Mouse (Mus musculus): ENCODE results near the gene Prlh.

Gene Prlh
- long read RNA-seq, experiment 1, result 0 reads
- long read RNA-seq, experiment 2, result 0 reads

- intact Hi-C loops (cut with DNase I), result no loop called here
Observed at GRCm38 (mm10) chr1:90952808-90953207, at the start of gene Prlh. TSS of gene Prlh (plus strand) at chr1:90953108.

- intact Hi-C loops (cut with DNase I), result no loop called here
Observed at GRCm38 (mm10) chr1:90903211-90903945, 49.5 kb upstream of the Prlh start.

- intact Hi-C loops (cut with DNase I), result no loop called here
Observed at GRCm38 (mm10) chr1:90903971-90904458, 48.9 kb upstream of the Prlh start.

GRCm38 (mm10) chr1:90904729-90905404, 48.0 kb upstream of the Prlh start:
- intact Hi-C loops (cut with DNase I), result loop anchor here (5.0 kb wide), 1 partner anchor 52 kb away; no protein-coding TSS in a partner anchor

GRCm38 (mm10) chr1:90906357-90906756, 46.6 kb upstream of the Prlh start:
- intact Hi-C loops (cut with DNase I), result loop anchor here (5.0 kb wide), 1 partner anchor 51 kb away; no protein-coding TSS in a partner anchor

- intact Hi-C loops (cut with DNase I), result loop anchor here (5.0 kb wide), 1 partner anchor 48 kb away; no protein-coding TSS in a partner anchor
Observed at GRCm38 (mm10) chr1:90909161-90909560, 43.7 kb upstream of the Prlh start.

- intact Hi-C loops (cut with DNase I), result loop anchor here (5.0 kb wide), 1 partner anchor 48 kb away; no protein-coding TSS in a partner anchor
Observed at GRCm38 (mm10) chr1:90909631-90910152, 43.2 kb upstream of the Prlh start.

- intact Hi-C loops (cut with DNase I), result no loop called here
Observed at GRCm38 (mm10) chr1:90913231-90913630, 39.7 kb upstream of the Prlh start.

- intact Hi-C loops (cut with DNase I), result no loop called here
Observed at GRCm38 (mm10) chr1:90914948-90915569, 37.8 kb upstream of the Prlh start, which contains the start of gene Mlph. TSS of gene Mlph (plus strand) at chr1:90915085.

GRCm38 (mm10) chr1:90917509-90917908, 35.4 kb upstream of the Prlh start:
- intact Hi-C loops (cut with DNase I), result no loop called here

- intact Hi-C loops (cut with DNase I), result no loop called here
Observed at GRCm38 (mm10) chr1:90921687-90922086, 31.2 kb upstream of the Prlh start.

- intact Hi-C loops (cut with DNase I), result no loop called here
Observed at GRCm38 (mm10) chr1:90926030-90926429, 26.9 kb upstream of the Prlh start.

- intact Hi-C loops (cut with DNase I), result no loop called here
Observed at GRCm38 (mm10) chr1:90927308-90927707, 25.6 kb upstream of the Prlh start.

GRCm38 (mm10) chr1:90927929-90928574, 24.9 kb upstream of the Prlh start:
- intact Hi-C loops (cut with DNase I), result loop anchor here (2.0 kb wide), 1 partner anchor 29 kb away; no protein-coding TSS in a partner anchor

- intact Hi-C loops (cut with DNase I), result loop anchor here (2.0 kb wide), 1 partner anchor 28 kb away; no protein-coding TSS in a partner anchor
Observed at GRCm38 (mm10) chr1:90928575-90928934, 24.4 kb upstream of the Prlh start.

- intact Hi-C loops (cut with DNase I), result no loop called here
Observed at GRCm38 (mm10) chr1:90933001-90933400, 19.9 kb upstream of the Prlh start.

- intact Hi-C loops (cut with DNase I), result no loop called here
Observed at GRCm38 (mm10) chr1:90936990-90937389, 15.9 kb upstream of the Prlh start.

- intact Hi-C loops (cut with DNase I), result no loop called here
Observed at GRCm38 (mm10) chr1:90939980-90940379, 12.9 kb upstream of the Prlh start.

- intact Hi-C loops (cut with DNase I), result no loop called here
Observed at GRCm38 (mm10) chr1:90945171-90945570, 7.7 kb upstream of the Prlh start.

GRCm38 (mm10) chr1:90947252-90947651, 5.7 kb upstream of the Prlh start:
- intact Hi-C loops (cut with DNase I), result no loop called here

- intact Hi-C loops (cut with DNase I), result no loop called here
Observed at GRCm38 (mm10) chr1:90949309-90949708, 3.6 kb upstream of the Prlh start.

Measured in adrenal gland (tissue).